Mouse (Mus musculus) small intestine, adult 2 months (tissue): ENCODE measurements around the gene Dnajc13. TPM values are rescaled to one million over a fixed set of nuclear protein-coding genes. Genes with fewer than 3 reads are reported as not detected.

Experiments
- H3K27ac ChIP-seq: fragments of 200-500 bp; 2 replicates; pipeline ENCODE4 v1.5.1; 2012; ENCODE audit warnings: low read depth, low read length, control low read depth, inconsistent platforms; ENCODE audit not compliant: insufficient read depth
- H3K27me3 ChIP-seq: fragments of 200-500 bp; 2 replicates; pipeline ENCODE4 v1.6.1; 2012; ENCODE audit warnings: mild to moderate bottlenecking, moderate library complexity, low read length, inconsistent platforms; ENCODE audit not compliant: control insufficient read depth, insufficient read depth
- H3K36me3 ChIP-seq: fragments of 200-500 bp; 2 replicates; pipeline ENCODE4 v1.6.1; 2012; ENCODE audit warnings: mild to moderate bottlenecking, low read length, control low read depth, inconsistent platforms; ENCODE audit not compliant: control insufficient read depth, insufficient read depth
- H3K4me1 ChIP-seq: fragments of 200-500 bp; 2 replicates; pipeline ENCODE4 v1.6.1; 2012; ENCODE audit warnings: low read length, inconsistent platforms, mixed read lengths; ENCODE audit not compliant: control insufficient read depth, insufficient read depth, insufficient read length
- H3K4me3 ChIP-seq: fragments of 200-500 bp; 2 replicates; pipeline ENCODE4 v1.5.1; 2012; ENCODE audit warnings: low read depth, mild to moderate bottlenecking, control low read depth, inconsistent platforms, low read length, moderate library complexity
- CTCF ChIP-seq: fragments of 200-500 bp; IDR thresholded peaks from 2 replicates; pipeline ENCODE4 v1.5.1; 2012; ENCODE audit warnings: low read depth, mild to moderate bottlenecking, control low read depth, inconsistent platforms, low read length, moderate library complexity, mixed read lengths; ENCODE audit not compliant: insufficient replicate concordance, insufficient read length; ENCODE audit errors: extremely low read depth
- POLR2A ChIP-seq: fragments of 200-500 bp; IDR thresholded peaks from 2 replicates; pipeline ENCODE4 v1.6.1; 2012; ENCODE audit warnings: low read depth, mild to moderate bottlenecking, control low read depth, inconsistent platforms, low read length, moderate library complexity
- WGBS: fragments of 180-500 bp; shearing (Covaris S2); methylation state at CpG from one replicate; pipeline ENCODE4 v1.1.7; 2018; 5-methylcytosine and 5-hydroxymethylcytosine counted together
- polyA plus RNA-seq: library from polyadenylated mRNA; depleted of rRNA; stranded (reverse); fragments of >200 nt; gene quantifications from 2 replicates; pipeline ENCODE4 v1.2.3, GENCODE M21; 2012

Dnajc13 gene
- polyA plus RNA-seq, 1 experiment, result 58.5 TPM

GRCm38 (mm10) chr9:104284934-104285333, 22.2 kb upstream of the Dnajc13 start:
- peaks cover 1% of the 10 kb centered on the region for H3K36me3 ChIP-seq

DNA sequence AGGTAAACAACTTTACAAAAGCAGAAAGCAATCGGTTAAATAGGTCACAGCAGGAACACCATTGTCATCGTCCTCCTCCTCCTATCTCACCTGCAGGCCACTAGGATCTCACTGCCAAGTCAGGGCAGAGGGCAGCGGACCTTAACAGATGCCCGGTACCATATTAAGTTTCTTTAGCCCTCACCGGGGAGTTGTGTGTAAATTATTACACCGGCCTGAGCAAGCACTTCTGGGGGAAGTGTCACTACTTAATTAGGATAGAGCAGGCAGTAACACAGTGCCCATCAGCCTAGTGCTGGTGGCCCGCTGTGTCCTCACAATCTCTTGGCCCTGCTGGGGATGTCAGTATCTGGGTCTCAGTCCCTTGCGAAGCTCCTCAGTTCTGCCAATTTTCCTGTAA, 19.8 kb upstream of the Dnajc13 start:
- TF ChIP-seq POLR2A (no peak), CTCF (no peak)
- no peak overlapping the region for H3K27ac ChIP-seq
- no peaks in the 10 kb centered on the region for H3K36me3 ChIP-seq
- H3K4me3 ChIP-seq, result no peak overlapping the region
- 73% methylated on average over 8 of the region's 8 CpGs for WGBS
- peaks cover 10% of the 10 kb centered on the region; the same call in 1 of the 2 replicates for H3K4me1 ChIP-seq
- H3K27me3 ChIP-seq, result no peaks in the 10 kb centered on the region

More at GRCm38 (mm10) chr9:104284934-104285333, 22.2 kb upstream of the Dnajc13 start:
- no peak overlapping the region for H3K4me3 ChIP-seq
- peaks cover 10% of the 10 kb centered on the region; the same call in 1 of the 2 replicates for H3K4me1 ChIP-seq
- whole genome bisulfite sequencing, result 57% methylated on average over 6 of the region's 6 CpGs
- H3K27me3 ChIP-seq, result no peaks in the 10 kb centered on the region
- no peak overlapping the region for H3K27ac ChIP-seq
- no peak for TF ChIP-seq POLR2A
- TF ChIP-seq CTCF, result no peak

DNA sequence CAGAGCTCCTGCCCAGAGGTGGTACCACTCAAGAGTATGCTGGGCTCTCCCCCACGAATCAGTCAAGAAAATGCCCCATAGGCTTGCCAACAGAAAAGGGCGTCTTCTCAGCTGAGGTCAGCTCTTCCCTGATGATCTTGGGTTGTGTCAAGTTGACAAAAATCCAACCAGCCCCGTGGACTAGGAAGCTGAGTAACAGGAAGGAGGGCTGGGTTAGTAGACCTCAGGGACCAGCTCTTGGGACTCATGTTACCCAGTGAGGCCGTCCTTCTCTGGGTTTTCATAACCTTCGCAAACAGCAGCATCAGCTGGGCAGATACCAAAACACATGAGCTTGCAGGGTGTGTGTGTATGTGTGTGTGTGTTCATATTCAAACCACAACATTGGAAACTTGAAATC, 19.0 kb upstream of the Dnajc13 start:
- peaks cover 10% of the 10 kb centered on the region; the same call in 1 of the 2 replicates for H3K4me1 ChIP-seq
- TF ChIP-seq CTCF (no peak), POLR2A (no peak)
- 70% methylated on average over 5 of the region's 5 CpGs for WGBS
- no peaks in the 10 kb centered on the region for H3K36me3 ChIP-seq
- no peaks in the 10 kb centered on the region for H3K27me3 ChIP-seq
- H3K4me3 ChIP-seq, result no peak overlapping the region
- no peak overlapping the region for H3K27ac ChIP-seq

DNA sequence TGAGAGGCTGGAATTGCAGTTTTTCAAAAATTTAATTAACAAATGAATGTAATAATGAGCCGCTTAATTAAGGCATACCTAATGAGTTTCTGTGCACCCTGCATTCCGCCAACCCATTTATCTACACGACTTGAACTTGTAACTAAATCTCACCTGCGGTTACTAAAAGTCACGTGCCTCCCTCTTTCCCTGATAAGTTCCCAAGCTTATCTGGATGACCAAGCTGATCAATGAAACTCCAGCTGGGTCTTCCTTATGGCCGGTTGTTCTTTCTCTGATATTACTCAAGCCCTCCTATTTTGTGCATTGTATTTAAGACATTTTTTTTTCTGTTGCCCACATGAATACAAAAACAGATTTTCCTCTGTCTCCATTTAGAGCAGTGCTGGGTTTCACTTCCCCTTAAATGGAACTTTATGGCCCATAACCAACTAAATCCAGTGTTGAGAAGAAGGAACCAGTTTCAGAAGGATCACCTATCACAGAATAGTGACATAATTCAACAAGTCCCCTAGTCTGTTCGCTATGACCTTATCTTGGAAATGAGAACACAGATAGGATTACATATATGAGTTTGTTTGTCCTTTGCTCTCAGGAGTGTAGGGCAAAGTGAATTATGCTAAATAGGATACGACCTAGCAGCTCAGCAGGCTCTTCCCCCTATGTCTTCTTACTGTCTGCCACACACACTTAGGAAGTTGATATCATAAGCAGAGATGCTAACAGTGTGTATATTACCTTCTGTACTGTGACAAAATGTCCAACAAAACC, 18.2 kb upstream of the Dnajc13 start:
- TF ChIP-seq CTCF, result no peak
- no peak for TF ChIP-seq POLR2A
- 24% methylated on average over 8 of the region's 8 CpGs for WGBS
- peak overlapping the region; percentile 27; the same call in 1 of the 2 replicates for H3K27ac ChIP-seq
- peaks cover 10% of the 10 kb centered on the region; the same call in 1 of the 2 replicates for H3K4me1 ChIP-seq
- no peak overlapping the region for H3K4me3 ChIP-seq
- H3K36me3 ChIP-seq, result no peaks in the 10 kb centered on the region
- H3K27me3 ChIP-seq, result no peaks in the 10 kb centered on the region

DNA sequence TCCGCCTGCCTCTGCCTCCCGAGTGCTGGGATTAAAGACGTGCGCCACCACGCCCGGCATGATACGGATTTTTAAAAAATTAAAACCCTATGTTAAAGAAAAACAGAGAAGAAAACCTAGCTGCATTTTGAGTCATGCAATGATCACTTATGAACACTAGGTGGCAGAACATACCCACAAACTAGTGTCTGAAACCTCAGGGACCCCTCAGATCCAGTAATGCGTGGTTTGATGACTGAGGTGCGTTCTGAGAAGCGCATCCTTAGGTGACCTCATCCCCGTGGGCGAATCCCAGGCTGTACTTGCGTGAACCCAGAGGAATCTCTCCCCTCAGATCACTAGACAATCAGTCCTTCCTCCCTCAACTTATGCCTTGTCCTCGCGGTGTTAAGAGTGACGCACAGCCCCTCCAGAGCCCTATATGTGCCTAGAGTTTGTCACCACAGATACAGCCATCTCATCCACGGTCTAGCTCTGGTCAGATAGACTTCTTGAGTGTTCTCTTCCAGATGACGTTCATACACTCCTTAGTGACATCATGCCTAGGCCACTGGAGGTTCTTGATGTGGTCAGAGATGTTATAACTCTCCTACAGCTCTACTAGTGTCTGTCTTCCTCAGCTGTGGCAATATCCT, 14.9 kb upstream of the Dnajc13 start:
- Histone ChIP-seq H3K27ac (no peak overlapping the region), H3K4me3 (no peak overlapping the region), H3K36me3 (no peaks in the 10 kb centered on the region), H3K27me3 (no peaks in the 10 kb centered on the region), H3K4me1 (peaks cover 10% of the 10 kb centered on the region; the same call in 1 of the 2 replicates)
- TF ChIP-seq POLR2A (no peak), CTCF (peak; percentile 76; the same call in 1 of the 2 replicates)
- WGBS, result 22% methylated on average over 18 of the region's 18 CpGs

- H3K4me3 ChIP-seq, result no peak overlapping the region
- peaks cover 5% of the 10 kb centered on the region; the same call in 1 of the 2 replicates for H3K4me1 ChIP-seq
- TF ChIP-seq POLR2A (no peak), CTCF (no peak)
- H3K36me3 ChIP-seq, result no peaks in the 10 kb centered on the region
- H3K27ac ChIP-seq, result no peak overlapping the region
- no peaks in the 10 kb centered on the region for H3K27me3 ChIP-seq
- 80% methylated on average over 17 of the region's 17 CpGs for WGBS
These were observed 12.5 kb upstream of the Dnajc13 start for GRCm38 (mm10) chr9:104275084-104275785.
